Mouse (Mus musculus): ENCODE data around the gene Anapc11. TPM values are rescaled to one million over a fixed set of nuclear protein-coding genes. Genes with fewer than 3 reads are reported as not detected.

The Anapc11 gene
- total RNA-seq, 2 experiments from 2014 or later: 6.5 to 15.0 TPM

DNA sequence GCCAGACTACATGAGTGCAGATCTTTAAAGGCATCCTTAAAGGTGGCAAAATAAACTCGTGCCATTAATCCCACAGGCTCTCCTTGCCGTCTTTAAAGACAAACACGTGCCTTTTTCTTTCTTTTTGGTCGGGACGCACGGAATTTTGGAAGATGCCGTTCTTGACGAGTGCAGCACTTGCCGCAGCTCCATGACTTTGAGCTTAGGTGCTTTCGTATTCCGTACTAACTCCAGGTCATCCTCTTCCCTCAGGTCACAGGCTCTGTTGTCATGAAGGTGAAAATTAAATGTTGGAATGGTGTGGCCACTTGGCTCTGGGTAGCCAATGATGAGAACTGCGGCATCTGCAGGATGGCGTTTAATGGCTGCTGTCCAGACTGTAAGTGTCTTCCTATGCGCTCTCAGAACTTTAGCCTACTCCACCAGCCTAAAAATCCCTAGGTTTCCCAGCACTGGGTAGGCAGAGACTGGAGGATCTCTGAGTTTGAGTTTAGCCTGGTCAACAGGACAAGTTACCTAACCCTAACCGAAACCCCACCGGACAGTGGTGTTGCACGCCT is 849 bp downstream of the Anapc11 start:
- ATAC-seq (replicated peaks; ENCODE audit: low FRiP score, poor library complexity, severe bottlenecking): peak; percentile 27; the same call in 1 of the 2 replicates

DNA sequence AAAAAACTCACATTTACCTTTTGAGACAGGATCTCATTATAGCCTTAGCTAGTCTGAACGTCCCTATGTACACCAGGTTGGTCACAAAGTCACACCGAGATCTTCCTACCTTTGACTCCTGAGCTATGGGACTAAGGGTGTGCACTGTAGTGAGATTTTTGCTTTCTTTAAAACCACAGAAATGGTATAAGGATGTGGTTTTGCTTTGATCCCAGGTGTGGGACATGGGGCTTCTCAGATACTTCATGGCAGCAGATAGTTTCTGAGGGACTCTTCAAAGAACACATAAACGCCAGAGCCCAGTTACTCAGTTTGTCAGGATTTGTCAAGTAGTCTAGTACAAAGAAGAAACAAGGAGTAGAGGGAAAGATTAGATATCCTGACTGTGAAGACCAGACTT is 2.5 kb downstream of the Anapc11 start:
- ATAC-seq (replicated peaks; ENCODE audit: low FRiP score, poor library complexity, severe bottlenecking): no peak

DNA sequence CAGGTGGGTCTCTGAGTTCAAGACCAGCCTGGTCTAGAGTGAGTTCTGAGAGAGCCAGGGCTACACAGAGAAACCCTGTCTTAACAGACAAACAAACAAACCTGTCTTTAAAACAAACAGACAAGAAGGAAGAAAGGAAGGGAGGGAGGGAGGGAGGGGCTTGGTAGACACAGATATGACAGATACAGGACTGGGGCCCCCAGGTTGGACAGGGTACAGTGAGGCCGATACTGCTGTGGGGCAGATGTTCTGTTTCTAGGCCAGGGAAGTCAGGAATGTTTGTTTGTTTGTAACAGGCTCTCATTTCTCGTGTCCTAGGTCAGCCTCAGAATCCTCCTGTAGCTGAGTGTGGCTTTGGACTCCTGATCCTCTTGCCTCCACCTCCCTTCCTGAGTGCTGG is 5.3 kb downstream of the Anapc11 start:
- ATAC-seq (replicated peaks; ENCODE audit: low FRiP score, poor library complexity, severe bottlenecking): no peak

DNA sequence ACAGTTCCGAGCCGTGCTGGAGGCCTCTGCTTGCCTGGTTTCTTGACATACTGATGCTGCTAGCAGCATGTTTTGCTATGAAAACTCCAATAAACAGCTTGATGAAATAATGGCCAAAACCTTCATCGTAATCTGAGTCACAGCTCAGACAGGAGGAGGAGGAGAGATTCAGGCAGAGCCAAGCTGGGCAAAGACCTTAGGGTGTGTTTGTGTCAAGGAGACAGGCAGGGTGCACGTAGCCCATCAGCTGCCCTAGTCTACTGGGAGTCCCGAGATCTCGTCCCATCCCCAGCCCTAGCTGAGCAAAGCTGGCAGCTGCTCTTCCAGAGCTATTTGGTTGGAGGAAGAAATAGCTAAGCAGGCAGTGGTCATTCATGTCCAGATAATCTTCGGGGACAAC is 7.4 kb downstream of the Anapc11 start:
- ATAC-seq (replicated peaks; ENCODE audit: low FRiP score, poor library complexity, severe bottlenecking): no peak

DNA sequence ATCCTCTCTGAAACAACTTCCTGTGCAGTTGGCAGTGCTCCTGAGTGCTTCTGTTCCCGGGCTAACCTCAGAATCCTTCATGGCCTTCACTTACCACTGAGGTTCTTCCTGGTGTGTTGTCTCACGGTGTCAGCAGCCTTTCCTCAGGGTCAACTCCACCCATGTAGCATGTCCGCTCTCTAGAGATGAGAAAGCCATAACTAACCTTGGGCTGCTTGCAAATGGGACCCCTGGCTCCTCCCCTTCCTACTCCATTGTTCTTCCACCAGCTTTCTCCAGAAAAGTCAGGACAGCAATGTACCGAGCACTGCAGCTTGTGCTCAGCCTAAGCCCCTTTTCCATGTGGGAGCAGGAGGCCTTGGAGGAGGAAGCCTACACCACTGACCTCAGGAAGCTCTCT is 8.5 kb downstream of the Anapc11 start:
- no peak for ATAC-seq (replicated peaks; ENCODE audit: low FRiP score, poor library complexity, severe bottlenecking)

DNA sequence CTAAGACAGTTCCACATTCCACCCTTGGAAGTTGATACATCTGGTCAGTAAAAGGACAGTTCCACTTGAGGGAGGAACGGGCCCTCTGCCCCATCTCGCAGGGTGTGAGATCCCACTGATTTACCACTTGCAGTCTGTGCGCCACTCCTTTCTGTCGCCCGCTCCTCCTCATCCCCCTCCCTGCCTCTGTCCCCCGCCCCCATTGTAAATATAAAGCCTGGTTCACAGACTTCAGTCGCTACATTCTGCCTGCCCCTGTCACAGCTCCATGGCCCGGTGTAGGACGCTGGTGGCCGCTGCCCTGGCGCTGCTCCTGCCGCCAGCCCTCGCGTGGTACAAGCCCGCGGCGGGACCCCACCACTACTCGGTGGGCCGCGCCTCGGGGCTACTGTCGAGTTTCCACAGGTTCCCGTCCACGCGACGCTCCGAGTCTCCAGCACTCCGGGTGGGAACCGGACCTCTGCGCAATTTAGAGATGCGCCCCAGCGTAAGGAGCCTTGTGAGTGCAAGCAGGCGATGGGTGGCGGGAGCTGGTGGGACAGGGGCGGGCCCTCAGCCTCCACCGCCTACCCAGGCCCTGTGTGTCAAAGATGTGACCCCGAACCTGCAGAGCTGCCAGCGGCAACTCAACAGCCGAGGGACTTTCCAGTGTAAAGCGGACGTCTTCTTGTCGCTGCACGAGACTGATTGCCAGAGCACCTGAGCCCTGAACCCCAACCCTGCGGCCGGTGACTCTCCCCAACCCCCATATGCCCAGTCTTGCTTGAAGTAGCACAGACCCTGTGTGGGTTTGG is 10.2 kb downstream of the Anapc11 start, which contains the start of gene Npb:
Gene Npb (plus strand): TSS at position 237 of the 794 bp plus-strand sequence.
- ATAC-seq (replicated peaks; ENCODE audit: low FRiP score, poor library complexity, severe bottlenecking): no peak

DNA sequence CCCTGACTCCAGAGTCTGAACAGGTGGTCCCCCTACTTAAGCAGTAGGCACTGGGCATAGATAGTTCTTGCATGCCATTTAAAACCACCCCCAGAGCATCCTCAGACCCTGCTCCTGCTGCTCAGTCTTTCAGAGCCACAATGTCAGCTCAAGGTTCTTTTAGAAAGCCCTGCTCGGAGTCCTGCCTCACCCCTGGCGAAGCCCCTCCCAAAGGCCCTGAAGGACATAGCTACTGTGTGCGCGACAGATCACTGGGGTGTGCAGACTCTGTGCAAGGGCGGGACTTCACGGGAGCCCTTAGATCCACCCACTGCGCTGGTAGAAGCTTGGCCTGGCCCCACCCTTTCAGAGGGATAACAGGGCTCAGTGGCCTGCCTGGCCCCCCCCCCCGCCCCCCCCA is 11.0 kb downstream of the Anapc11 start:
- ATAC-seq (replicated peaks; ENCODE audit: low FRiP score, poor library complexity, severe bottlenecking): no peak

DNA sequence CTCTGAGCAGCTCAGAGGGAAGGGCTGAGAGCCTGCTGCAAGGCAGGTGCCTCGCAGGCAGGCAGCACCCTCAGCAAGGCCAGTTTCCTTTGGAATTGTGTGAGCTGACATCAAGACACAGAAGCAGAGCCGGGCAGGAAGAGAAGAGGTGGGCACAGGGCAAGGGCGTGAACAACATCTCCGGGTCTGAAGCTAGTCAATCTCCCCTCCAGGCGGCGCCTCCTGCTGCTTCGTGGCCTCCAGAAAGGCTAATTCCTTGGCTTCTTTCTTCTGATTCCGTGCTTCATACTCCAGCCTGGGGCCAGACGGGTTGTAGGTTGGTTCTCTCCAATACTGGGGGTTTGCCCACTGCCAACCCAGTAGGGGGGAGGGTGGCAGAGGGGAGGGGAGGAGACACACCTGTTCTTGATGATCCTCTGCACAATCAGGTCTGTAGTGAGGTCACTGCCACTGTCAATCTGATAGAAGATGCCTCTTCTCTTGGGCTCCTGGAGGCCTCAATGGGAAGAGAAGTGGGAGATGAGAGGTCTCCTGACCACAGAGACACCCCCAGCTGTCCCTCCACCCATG is 12.3 kb downstream of the Anapc11 start:
- no peak for ATAC-seq (replicated peaks; ENCODE audit: low FRiP score, poor library complexity, severe bottlenecking)

DNA sequence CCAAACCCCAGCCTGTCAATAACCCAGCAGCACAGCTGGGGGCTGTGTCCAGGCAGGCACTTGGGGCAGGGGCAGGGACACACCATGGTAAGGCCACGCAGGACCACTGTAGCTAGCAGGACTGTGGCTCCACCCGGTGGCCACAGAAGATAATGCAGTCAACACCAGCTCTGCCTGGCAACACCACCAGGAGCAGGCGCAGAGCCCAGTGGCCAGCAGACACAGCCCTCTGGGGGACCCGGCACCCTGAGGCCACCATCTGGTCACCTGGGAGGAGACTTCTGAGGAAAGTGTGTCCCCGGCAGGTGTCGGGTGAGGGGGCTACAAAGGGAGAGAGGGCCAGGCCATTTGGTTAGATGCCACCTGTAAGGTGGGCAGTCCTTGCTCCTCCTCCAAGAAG is 14.5 kb downstream of the Anapc11 start:
- ATAC-seq (replicated peaks; ENCODE audit: low FRiP score, poor library complexity, severe bottlenecking): peak; percentile 73

DNA sequence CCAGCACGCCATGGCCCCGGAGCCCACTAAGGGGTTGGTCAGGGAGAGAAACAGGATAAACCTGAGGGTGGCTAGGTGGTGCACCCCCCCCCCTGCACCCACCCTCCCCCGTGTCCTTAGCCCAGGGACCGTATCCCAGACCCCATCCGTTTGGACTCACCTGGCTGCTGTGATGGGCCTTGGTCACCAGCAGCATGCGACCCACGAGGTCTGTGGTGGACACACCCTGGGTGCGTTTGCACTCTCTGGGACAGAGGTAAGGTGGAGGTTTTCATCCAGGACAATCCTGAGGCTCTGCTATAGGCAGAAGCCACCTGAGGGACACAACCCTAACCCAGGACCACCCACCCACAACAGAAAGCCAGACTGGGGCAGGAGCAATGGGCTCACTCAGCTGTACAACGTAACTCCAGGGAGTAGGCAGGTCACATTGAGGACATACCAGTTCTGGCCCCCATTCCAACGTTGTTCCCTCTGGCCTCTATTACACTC is 15.3 kb downstream of the Anapc11 start:
- ATAC-seq (replicated peaks; ENCODE audit: low FRiP score, poor library complexity, severe bottlenecking): no peak

DNA sequence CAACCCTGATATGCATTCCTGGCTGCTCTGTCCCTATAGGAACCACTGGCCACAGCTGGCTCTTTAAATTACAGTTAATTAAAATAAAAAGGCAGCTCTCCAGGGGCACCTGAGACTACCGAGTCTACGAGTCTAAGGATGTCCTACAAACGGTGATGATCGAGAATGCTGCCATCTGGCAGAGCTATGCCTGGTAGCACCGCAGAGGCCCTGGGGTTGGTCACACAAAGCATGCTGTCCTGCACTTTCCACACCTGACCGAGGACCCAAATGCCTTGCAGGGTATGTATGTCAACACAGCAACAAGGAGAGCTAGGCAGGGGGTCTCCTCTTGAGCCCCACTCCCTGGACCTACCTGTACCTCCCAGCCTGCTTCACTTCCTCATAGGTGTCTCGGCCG is 15.8 kb downstream of the Anapc11 start:
- no peak for ATAC-seq (replicated peaks; ENCODE audit: low FRiP score, poor library complexity, severe bottlenecking)

DNA sequence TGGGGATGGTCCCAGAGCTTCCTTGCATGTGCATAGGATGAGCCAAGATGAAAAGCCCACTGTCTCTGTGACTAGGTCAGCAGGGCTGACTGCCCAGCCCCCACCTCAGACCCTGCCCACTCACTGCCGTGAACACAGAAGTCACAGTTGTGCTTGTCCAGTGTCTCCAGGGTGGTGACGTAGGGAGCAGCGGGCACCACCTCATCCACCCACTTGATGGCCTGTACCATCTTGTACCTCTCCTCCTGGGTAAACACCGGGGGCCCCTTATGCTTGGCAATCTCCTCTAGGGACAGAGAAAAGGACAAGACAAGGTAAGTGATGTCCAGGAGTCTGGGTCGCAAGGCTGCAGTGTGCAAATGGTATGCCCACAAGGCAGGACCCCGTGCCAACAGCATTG is 16.9 kb downstream of the Anapc11 start:
- ATAC-seq (replicated peaks; ENCODE audit: low FRiP score, poor library complexity, severe bottlenecking): no peak

DNA sequence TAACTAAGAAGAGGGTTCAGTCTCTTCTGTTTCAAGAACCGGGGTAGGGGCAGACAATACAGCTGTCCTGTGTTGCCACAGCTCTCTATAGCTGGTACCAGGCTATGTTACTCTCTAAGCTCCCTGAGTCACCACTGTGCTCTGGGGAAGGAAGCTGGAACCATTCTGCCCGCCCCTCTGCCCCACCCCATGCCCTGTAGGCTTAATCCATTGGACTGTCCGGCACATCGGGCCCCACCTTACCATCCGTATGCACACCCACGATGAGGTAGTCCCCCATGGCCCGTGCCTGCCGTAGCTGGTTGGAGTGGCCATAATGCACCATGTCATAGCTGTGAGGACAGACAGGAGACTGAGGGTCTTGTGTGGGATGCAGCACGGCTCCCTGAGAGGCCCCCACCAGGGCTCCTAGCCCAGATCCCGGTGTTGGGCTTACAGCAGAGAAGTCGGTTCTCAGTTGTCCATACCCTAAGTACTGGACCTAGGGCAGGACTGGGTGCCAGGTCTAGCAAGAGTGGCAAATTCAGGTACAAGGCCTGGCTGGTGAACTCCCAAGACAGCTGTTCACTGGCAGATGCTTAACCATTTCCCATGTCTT is 17.5 kb downstream of the Anapc11 start:
- no peak for ATAC-seq (replicated peaks; ENCODE audit: low FRiP score, poor library complexity, severe bottlenecking)

DNA sequence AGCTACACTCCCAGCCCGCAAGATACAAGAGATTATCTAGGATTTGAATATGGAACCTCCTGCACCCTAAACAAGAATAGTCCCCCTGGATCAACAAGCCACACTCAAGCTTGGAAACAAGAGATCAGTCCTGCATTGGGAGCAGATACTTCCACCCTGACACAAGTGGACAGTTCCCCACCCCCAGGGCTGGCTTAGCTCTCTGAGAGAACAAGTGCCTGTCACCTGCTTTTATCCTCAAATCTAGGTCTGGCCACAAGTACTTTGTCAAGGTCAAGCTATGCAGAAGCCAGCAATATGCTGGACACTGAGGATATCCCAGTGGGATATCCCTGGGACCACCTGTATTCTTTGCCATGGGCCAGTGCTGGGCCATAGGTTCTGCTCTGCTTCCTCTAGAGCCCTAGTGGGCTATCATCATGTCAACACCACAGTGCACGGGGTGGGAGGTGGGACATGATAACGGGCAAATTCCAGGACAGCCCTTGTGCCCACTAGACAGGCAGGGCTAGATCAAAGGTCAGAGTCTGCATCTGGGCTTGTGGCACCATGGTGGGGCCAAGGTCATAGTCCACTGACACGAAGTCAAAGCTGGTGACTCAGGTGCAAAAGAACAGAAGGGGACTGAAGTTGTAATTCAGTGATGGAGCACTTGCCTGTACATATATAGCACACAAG is 18.5 kb downstream of the Anapc11 start:
- peak; percentile 10; the same call in 1 of the 2 replicates for ATAC-seq (replicated peaks; ENCODE audit: low FRiP score, poor library complexity, severe bottlenecking)

DNA sequence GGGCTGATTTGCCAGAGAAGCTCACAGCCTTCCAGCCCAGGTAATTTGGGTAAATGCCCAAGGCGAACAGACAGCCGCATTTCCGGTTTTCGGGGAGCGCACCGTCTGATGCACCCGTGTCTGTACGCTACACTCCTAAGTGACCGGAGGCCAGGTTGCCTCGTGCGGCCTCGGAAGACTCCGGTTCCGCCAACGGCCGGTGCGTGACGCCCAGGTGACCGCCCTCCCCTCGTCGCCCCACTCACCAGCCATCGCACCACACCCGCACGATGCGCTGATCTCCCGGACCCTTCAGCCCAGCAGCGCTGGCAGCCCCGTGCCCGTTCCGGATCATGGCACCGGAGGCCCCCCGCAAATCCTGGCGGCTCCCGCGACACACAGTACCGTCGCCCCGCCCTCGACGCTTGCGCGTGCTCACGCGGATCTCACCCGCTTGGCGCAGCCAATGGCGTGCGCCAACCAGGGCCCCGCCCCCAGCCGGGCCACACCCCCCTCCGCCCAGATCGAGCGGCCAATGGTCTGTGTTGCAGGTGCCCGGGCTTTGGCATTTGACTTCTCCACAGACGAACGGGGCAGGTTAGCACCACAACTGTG is 19.4 kb downstream of the Anapc11 start, which contains the start of gene Pcyt2:
Gene Pcyt2 (minus strand): TSS at position 418 of the 594 bp plus-strand sequence.
- ATAC-seq (replicated peaks; ENCODE audit: low FRiP score, poor library complexity, severe bottlenecking): peak; percentile 93

DNA sequence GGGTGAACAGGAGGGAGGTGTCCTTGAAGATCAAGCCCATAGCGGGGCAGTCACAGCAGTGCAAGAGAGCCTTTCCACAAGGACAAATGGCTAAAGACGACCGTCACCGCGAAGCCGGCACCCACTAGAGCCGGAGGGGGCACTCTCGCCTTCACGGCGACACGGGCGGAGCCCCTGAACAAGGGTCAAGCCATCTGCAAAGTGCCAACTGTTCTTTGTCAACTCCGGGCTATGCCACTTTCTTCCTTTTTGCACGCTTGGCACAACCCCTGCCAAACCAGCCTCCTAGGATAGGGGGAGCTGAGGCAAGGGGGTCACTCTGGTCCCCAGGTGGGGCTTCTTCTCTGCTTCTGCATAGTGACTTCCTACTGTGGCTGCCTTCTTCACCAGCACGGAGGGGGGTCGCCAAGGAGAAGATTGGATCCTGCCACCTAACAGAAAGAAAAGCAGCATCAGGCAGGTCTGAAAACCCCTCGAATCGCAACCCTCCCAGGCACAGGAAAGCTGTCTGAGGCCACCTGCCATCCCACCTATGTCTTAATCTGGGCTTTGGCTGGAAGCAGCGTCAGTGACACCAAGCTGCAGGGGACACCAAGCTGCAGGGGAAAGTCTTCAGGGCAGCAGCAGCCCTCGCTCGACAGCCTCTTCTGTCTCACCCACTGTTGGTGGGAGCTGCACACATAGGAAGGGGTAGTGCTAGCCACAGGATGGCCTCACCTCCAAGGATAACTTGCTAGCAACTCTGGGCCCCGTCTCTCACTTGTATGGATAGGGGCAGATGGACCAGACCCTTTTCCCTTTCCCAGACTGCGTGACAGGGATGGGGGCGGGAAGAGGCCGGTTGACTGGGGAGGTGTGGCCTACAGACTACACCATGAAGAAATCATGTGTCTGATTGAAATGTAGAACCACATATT is 20.7 kb downstream of the Anapc11 start:
- no peak for ATAC-seq (replicated peaks; ENCODE audit: low FRiP score, poor library complexity, severe bottlenecking)

DNA sequence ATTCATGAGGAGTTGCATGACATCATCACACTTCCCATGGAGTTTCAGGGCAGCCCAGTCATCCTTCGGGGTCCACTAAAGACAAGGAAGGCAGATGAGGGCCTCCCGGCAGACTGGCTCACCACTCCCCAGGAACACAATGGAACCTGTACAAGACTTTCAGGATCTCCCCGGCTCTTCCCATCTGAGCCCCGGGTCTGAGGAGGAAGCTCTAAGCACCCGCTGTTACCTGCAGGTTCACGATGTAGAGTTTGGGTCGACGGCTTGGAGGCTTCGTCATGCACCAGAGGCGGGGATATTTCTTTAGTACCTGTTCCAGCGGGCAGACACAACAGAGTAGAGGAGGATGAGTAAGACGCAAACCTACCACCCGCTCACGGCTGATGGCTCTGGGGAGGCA is 22.0 kb downstream of the Anapc11 start:
- ATAC-seq (replicated peaks; ENCODE audit: low FRiP score, poor library complexity, severe bottlenecking): no peak

DNA sequence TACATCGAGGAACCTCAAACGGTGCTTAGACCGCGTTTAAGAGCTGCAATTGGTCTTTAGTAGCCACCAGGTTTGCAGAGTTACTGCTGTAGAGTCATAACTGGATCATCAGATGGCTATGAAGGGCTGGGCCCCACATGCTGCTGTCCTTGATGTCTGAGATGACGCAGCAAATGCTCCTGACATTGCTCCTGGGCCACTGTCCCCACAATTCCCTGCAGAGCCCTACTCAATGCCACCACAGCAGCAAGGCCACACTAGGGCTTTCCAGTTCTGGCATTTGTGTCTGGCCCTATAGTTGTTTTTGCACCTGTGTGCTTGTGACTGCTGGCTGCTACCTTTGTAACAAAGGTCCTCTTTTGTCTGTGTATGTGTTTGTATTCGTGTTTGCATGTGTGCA is 24.6 kb downstream of the Anapc11 start:
- no peak for ATAC-seq (replicated peaks; ENCODE audit: low FRiP score, poor library complexity, severe bottlenecking)
